Mouse (Mus musculus) layer of hippocampus, adult 9-10 months (tissue): Measurements from ENCODE around the gene Adcy4.

Experiments used
- DNase-seq: peaks from one replicate; pipeline ENCODE4 v3.0.0; 2022; ENCODE audit warnings: low spot score

Adcy4 gene

GRCm38 (mm10) chr14:55783958-55784235, at the start of gene Adcy4:
TSS of gene Adcy4 (minus strand) at chr14:55784095.
- DNase-seq = no peak

- no peak for DNase-seq
Observed at GRCm38 (mm10) chr14:55833126-55833525, 49.2 kb upstream of the Adcy4 start.

- DNase-seq = no peak
Observed at GRCm38 (mm10) chr14:55830331-55830730, 46.4 kb upstream of the Adcy4 start.

- no peak for DNase-seq
Observed at GRCm38 (mm10) chr14:55829854-55830253, 46.0 kb upstream of the Adcy4 start.

GRCm38 (mm10) chr14:55828716-55829263, 44.9 kb upstream of the Adcy4 start:
- DNase-seq = no peak

- DNase-seq = no peak
Observed at GRCm38 (mm10) chr14:55826551-55827340, 42.9 kb upstream of the Adcy4 start.

GRCm38 (mm10) chr14:55826142-55826541, 42.2 kb upstream of the Adcy4 start:
- DNase-seq = no peak

GRCm38 (mm10) chr14:55825216-55826051, 41.5 kb upstream of the Adcy4 start:
- no peak for DNase-seq

- no peak for DNase-seq
Observed at GRCm38 (mm10) chr14:55824481-55825215, 40.8 kb upstream of the Adcy4 start.

GRCm38 (mm10) chr14:55824001-55824480, 40.1 kb upstream of the Adcy4 start:
- no peak for DNase-seq

GRCm38 (mm10) chr14:55822991-55823762, 39.3 kb upstream of the Adcy4 start, which contains the start of gene Nfatc4:
TSS of gene Nfatc4 (plus strand) at chr14:55823144.
- DNase-seq = no peak

GRCm38 (mm10) chr14:55822435-55822990, 38.6 kb upstream of the Adcy4 start:
- DNase-seq = peak; percentile 43

- DNase-seq = no peak
Observed at GRCm38 (mm10) chr14:55820576-55820975, 36.7 kb upstream of the Adcy4 start.

GRCm38 (mm10) chr14:55819845-55820405, 36.0 kb upstream of the Adcy4 start:
- DNase-seq = no peak

- DNase-seq = no peak
Observed at GRCm38 (mm10) chr14:55815310-55815751, 31.4 kb upstream of the Adcy4 start.

GRCm38 (mm10) chr14:55814885-55815284, 31.0 kb upstream of the Adcy4 start:
- no peak for DNase-seq

GRCm38 (mm10) chr14:55795380-55796163, 11.7 kb upstream of the Adcy4 start:
- DNase-seq = no peak

GRCm38 (mm10) chr14:55793946-55794345, 10.1 kb upstream of the Adcy4 start:
- DNase-seq = no peak

GRCm38 (mm10) chr14:55793461-55793860, 9.6 kb upstream of the Adcy4 start:
- no peak for DNase-seq
